Mouse (Mus musculus) hindbrain, embryonic 16.5 days (tissue): ENCODE data around the gene Havcr2. TPM values are rescaled to one million over a fixed set of nuclear protein-coding genes. Genes with fewer than 3 reads are reported as not detected.

Source experiments
- ATAC-seq: fragments of 200-750 bp; cut with Nextera tagmentation; 2 replicates; pipeline ENCODE4 v1.8.0; 2017; ENCODE audit warnings: moderate TSS enrichment, moderate library complexity
- H3K27ac ChIP-seq: fragments of 300-500 bp; sonication (generic); 2 replicates; pipeline ENCODE4 v1.5.1; 2014; ENCODE audit warnings: low read depth, mild to moderate bottlenecking, control low read depth, low read length, moderate library complexity
- H3K27me3 ChIP-seq: fragments of 300-500 bp; sonication (generic); replicated peaks from 2 replicates; pipeline ENCODE4 v1.6.1; 2014; ENCODE audit warnings: low read length; ENCODE audit not compliant: control insufficient read depth, insufficient read depth
- H3K36me3 ChIP-seq: fragments of 300-500 bp; sonication (generic); 2 replicates; pipeline ENCODE4 v1.6.1; 2014; ENCODE audit warnings: mild to moderate bottlenecking, low read length, moderate library complexity, mixed read lengths; ENCODE audit not compliant: control insufficient read depth, insufficient read depth
- H3K4me1 ChIP-seq: fragments of 300-500 bp; sonication (generic); 2 replicates; pipeline ENCODE4 v1.6.1; 2014; ENCODE audit warnings: low read depth, low read length; ENCODE audit not compliant: control insufficient read depth, insufficient read depth
- H3K4me2 ChIP-seq: fragments of 300-500 bp; sonication (generic); 2 replicates; pipeline ENCODE4 v1.6.1; 2014; ENCODE audit warnings: mild to moderate bottlenecking, low read length, control low read depth, moderate library complexity
- H3K4me3 ChIP-seq: fragments of 300-500 bp; sonication (generic); 2 replicates; pipeline ENCODE4 v1.5.1; 2014; ENCODE audit warnings: mild to moderate bottlenecking, low read length, control low read depth, moderate library complexity
- H3K9ac ChIP-seq: fragments of 300-500 bp; sonication (generic); 2 replicates; pipeline ENCODE4 v1.6.1; 2014; ENCODE audit warnings: low read depth, mild to moderate bottlenecking, control low read depth, low read length, moderate library complexity
- H3K9me3 ChIP-seq: fragments of 300-500 bp; sonication (generic); 2 replicates; pipeline ENCODE4 v1.6.1; 2014; ENCODE audit warnings: mild to moderate bottlenecking, low read length, moderate library complexity; ENCODE audit not compliant: control insufficient read depth
- WGBS: fragments of 180-500 bp; shearing (Covaris S2); extraction: QIAGEN DNeasy Blood & Tissue Kit; methylation state at CpG from one replicate; pipeline ENCODE4 v1.1.7; 2014; 5-methylcytosine and 5-hydroxymethylcytosine counted together
- polyA plus RNA-seq: library from polyadenylated mRNA; unstranded; fragments of >200 nt; fragmentation: Nextera tagmentation; extraction: Ambion mirVana; gene quantifications from 2 replicates; pipeline ENCODE4 v1.2.1, GENCODE M21; 2015

The Havcr2 gene
- polyA plus RNA-seq, 1 experiment from 2014 or later = 0.21 TPM

DNA sequence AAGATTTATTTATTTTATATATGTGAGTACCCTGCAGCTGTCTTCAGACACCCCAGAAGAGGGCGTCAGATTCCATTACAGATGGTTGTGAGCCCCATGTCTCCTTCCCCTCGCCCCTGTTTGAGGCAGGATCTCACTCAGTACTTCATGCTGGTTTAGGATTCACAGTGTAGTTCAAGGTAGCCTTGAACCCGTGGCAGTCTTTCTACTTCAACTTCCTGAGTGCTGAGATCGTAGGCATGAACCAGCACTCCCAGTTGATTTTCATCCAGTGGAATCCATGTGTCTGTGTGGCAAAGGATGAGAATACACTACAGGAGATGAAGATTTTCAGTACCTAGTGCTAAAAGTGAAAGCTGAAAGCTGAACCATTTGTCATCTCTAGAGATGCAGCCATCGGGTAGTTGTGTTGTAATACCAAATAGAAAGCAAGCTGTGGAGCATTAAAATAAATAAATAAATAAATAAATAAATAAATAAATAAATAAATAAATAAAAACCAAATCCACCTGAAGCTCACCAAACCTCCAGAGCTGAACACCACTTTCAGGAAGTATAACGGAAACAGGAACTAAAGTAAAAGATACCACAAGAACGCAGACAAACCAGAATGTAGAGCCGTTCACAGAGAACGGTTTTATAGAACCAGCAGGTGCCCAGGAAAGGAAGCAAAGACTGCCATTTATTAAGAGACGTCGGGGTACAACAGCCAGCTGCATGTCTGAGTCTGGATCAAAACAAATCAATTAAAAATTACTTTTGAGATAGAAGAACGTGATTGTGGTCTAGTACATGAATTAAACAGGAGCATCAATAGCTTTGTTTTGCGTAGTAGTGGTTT is 6.9 kb upstream of the Havcr2 start:
- Histone ChIP-seq H3K36me3 (no peaks in the 10 kb centered on the region), H3K4me2 (no peak overlapping the region), H3K27me3 (no peaks in the 10 kb centered on the region), H3K4me1 (no peaks in the 10 kb centered on the region), H3K9ac (no peak overlapping the region), H3K9me3 (no peaks in the 10 kb centered on the region), H3K4me3 (no peak overlapping the region), H3K27ac (no peak overlapping the region)
- no peak for ATAC-seq
- 78% methylated on average over 13 of the region's 13 CpGs for whole genome bisulfite sequencing

DNA sequence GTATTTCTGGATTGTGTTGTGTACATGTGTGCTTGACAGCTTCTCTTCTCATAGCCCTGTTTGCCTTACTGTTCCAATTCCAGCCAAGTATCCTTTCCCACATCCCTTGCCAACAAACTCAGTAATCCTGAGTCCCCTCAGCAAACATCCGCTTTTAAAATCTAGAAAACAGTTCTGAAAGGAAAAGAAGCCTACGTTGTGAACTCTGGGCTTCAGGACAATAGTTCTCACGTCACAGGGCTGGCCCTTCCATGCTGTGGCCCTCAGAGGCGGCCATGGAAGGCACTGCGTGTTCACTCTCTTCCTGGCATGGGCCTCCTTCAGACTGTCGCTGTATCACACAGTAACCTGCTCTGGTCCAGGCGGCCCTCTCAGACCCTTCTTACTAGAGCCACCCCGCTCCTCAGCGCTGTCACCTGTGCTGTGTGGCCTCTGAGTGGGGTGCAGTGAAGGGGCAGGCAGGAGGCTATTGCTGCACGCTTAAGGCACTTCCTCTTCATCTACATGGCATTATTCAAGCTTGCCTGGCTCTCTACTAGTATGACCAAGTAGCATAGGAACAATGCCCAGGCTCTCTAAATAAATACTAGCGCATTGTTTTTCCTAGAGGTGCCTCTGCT is 5.2 kb upstream of the Havcr2 start:
- 84% methylated on average over 11 of the region's 11 CpGs for WGBS

DNA sequence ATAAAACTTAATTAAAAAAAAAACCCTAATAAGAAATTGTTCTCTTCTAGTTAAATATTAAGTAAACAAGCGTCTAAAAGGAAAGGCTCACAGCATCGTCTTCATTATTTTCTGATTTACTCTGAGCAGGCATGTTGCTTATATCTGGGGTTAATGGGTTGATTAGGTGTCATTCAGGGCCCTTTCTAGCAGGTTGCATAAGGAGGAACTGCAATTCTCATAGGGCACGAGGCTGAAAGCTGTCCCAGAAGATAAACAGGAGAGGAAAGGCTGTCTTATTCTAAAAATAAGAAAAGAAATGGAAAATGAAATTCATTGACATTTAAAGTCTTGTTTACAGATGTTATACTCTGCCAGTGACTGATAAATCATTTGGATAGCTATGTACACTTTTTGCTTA is 5.2 kb downstream of the Havcr2 start:
- H3K9ac ChIP-seq = no peak overlapping the region
- H3K4me3 ChIP-seq = no peak overlapping the region
- H3K36me3 ChIP-seq = no peaks in the 10 kb centered on the region
- H3K27ac ChIP-seq = no peak overlapping the region
- no peak overlapping the region for H3K4me2 ChIP-seq
- H3K9me3 ChIP-seq = no peaks in the 10 kb centered on the region
- ATAC-seq = no peak
- WGBS = 89% methylated on average over 3 of the region's 3 CpGs
- no peaks in the 10 kb centered on the region for H3K4me1 ChIP-seq
- no peaks in the 10 kb centered on the region for H3K27me3 ChIP-seq

More for the DNA sequence above, 5.2 kb upstream of the Havcr2 start:
- Histone ChIP-seq H3K27ac (no peak overlapping the region), H3K4me3 (no peak overlapping the region), H3K4me1 (no peaks in the 10 kb centered on the region), H3K27me3 (no peaks in the 10 kb centered on the region), H3K4me2 (no peak overlapping the region), H3K9ac (no peak overlapping the region), H3K9me3 (no peaks in the 10 kb centered on the region), H3K36me3 (no peaks in the 10 kb centered on the region)
- ATAC-seq = no peak

DNA sequence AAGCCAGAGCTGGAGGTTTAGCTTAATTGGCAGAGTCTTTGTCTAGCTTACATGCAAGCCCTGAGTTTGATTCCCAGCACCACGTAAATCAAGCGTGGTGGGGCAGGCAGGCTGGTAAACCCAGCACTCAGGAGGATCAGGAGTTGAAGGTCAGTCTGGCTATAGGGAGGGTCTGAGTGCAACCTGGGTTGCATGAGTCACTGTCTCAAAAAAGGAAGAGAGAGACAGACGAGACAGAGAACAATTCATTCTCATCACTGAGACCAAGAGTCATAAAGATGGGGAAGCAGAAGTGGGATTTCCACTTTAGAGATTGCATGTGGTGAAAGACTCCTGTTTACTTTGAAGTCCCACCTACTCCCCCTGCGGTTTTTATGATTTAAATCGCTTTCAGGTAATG is 6.6 kb downstream of the Havcr2 start:
- H3K4me1 ChIP-seq = no peaks in the 10 kb centered on the region
- H3K27ac ChIP-seq = no peak overlapping the region
- no peaks in the 10 kb centered on the region for H3K9me3 ChIP-seq
- H3K4me3 ChIP-seq = no peak overlapping the region
- H3K36me3 ChIP-seq = no peaks in the 10 kb centered on the region
- WGBS = 79% methylated on average over 5 of the region's 5 CpGs
- no peaks in the 10 kb centered on the region for H3K27me3 ChIP-seq
- H3K4me2 ChIP-seq = no peak overlapping the region
- no peak overlapping the region for H3K9ac ChIP-seq
- ATAC-seq = no peak

DNA sequence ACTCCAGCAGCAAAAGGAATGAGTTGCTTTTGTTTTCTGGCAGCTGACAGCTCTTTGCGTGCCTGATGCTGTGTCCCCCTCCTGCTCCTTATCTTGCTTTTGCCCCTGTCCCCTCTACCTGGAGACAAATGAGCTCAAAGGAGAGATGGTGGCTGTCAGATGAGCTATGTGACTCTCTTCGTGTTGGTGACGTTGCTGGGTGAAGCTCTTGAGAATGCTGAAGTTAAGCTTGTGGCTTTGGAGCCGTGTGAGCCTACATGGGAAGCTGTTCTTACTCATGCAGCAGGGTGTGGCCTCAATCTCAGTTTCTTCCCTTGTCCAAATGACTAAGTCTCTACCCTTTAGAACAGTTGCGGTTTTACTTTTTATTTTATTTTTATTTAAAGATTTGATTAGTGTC is 7.2 kb downstream of the Havcr2 start:
- H3K4me1 ChIP-seq = no peaks in the 10 kb centered on the region
- no peak for ATAC-seq
- H3K4me3 ChIP-seq = no peak overlapping the region
- no peaks in the 10 kb centered on the region for H3K36me3 ChIP-seq
- H3K27ac ChIP-seq = no peak overlapping the region
- no peak overlapping the region for H3K4me2 ChIP-seq
- H3K9ac ChIP-seq = no peak overlapping the region
- H3K27me3 ChIP-seq = no peaks in the 10 kb centered on the region
- 75% methylated on average over 5 of the region's 5 CpGs for WGBS
- no peaks in the 10 kb centered on the region for H3K9me3 ChIP-seq

DNA sequence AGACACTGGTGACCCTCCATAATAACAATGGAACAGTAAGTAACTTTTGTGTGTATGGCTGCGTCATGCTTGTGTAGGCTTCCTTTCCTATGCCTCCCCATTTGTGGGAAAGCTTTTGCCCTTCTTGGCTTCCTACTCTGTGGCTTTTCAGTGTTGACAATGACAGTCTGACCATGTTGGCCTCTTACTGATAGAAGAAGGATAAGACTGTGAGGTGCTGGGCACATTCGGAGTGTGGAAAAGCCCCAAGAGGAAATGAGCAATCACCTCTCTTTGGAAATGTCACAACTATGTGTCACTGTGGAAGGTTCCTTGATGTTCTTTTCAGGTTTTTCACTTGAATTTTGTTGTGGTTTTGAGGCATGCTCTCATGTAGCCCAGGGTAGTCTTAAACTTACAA is 12.1 kb downstream of the Havcr2 start:
- 100% methylated on average over 2 of the region's 2 CpGs for WGBS
- H3K36me3 ChIP-seq = no peaks in the 10 kb centered on the region
- no peak overlapping the region for H3K4me3 ChIP-seq
- no peaks in the 10 kb centered on the region for H3K9me3 ChIP-seq
- no peak overlapping the region for H3K4me2 ChIP-seq
- no peaks in the 10 kb centered on the region for H3K4me1 ChIP-seq
- no peaks in the 10 kb centered on the region for H3K27me3 ChIP-seq
- no peak for ATAC-seq
- H3K27ac ChIP-seq = no peak overlapping the region
- no peak overlapping the region for H3K9ac ChIP-seq

DNA sequence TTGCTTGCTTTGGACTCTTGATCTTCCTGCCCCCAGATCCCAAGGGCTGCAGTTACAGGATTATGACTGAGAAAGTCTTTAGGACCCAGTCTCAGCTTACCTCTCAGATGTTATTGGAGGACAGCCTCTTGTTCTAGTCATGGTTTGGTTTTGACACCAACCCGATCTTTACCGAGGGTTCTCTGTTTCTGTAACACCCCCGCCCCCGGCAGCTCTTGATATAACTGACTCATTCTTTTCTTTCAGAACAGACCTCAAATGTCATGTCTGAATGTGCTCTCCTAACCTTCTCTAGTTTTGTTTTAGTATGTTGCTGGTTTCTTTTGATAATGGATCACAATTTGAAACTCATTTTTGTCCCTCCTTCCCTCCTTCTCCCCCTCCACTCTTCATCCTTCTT is 19.5 kb downstream of the Havcr2 start:
- Histone ChIP-seq H3K27ac (no peak overlapping the region), H3K9ac (no peak overlapping the region), H3K27me3 (no peaks in the 10 kb centered on the region), H3K4me3 (no peak overlapping the region), H3K36me3 (no peaks in the 10 kb centered on the region), H3K9me3 (no peaks in the 10 kb centered on the region), H3K4me2 (no peak overlapping the region), H3K4me1 (no peaks in the 10 kb centered on the region)
- WGBS = 93% methylated on average over 4 of the region's 4 CpGs
- ATAC-seq = no peak

DNA sequence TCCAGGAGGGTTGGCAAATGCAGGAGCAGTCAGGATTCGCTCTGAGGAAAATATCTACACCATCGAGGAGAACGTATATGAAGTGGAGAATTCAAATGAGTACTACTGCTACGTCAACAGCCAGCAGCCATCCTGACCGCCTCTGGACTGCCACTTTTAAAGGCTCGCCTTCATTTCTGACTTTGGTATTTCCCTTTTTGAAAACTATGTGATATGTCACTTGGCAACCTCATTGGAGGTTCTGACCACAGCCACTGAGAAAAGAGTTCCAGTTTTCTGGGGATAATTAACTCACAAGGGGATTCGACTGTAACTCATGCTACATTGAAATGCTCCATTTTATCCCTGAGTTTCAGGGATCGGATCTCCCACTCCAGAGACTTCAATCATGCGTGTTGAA is 24.6 kb downstream of the Havcr2 start:
- H3K36me3 ChIP-seq = no peaks in the 10 kb centered on the region
- no peaks in the 10 kb centered on the region for H3K27me3 ChIP-seq
- 90% methylated on average over 9 of the region's 9 CpGs for WGBS
- H3K27ac ChIP-seq = no peak overlapping the region
- no peaks in the 10 kb centered on the region for H3K9me3 ChIP-seq
- no peak overlapping the region for H3K4me3 ChIP-seq
- no peak overlapping the region for H3K9ac ChIP-seq
- ATAC-seq = no peak
- H3K4me2 ChIP-seq = no peak overlapping the region
- H3K4me1 ChIP-seq = no peaks in the 10 kb centered on the region

DNA sequence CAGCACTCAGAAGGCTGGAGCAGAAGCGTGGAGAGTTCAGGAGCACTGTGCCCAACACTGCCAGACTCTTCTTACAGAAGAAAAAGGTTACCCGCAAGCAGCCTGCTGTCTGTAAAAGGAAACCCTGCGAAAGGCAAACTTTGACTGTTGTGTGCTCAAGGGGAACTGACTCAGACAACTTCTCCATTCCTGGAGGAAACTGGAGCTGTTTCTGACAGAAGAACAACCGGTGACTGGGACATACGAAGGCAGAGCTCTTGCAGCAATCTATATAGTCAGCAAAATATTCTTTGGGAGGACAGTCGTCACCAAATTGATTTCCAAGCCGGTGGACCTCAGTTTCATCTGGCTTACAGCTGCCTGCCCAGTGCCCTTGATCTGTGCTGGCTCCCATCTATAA is 25.8 kb downstream of the Havcr2 start:
- H3K27me3 ChIP-seq = no peaks in the 10 kb centered on the region
- WGBS = 82% methylated on average over 7 of the region's 7 CpGs
- H3K4me3 ChIP-seq = no peak overlapping the region
- H3K4me2 ChIP-seq = no peak overlapping the region
- no peak for ATAC-seq
- no peaks in the 10 kb centered on the region for H3K4me1 ChIP-seq
- no peak overlapping the region for H3K27ac ChIP-seq
- no peaks in the 10 kb centered on the region for H3K36me3 ChIP-seq
- H3K9me3 ChIP-seq = no peaks in the 10 kb centered on the region
- H3K9ac ChIP-seq = no peak overlapping the region
